Mouse (Mus musculus) urinary bladder, postnatal 36 days (tissue): Measurements from ENCODE around the gene Aoc1.

ENCODE experiments used
- DNase-seq, 2 experiments: peaks; one replicate each; pipeline ENCODE4 v3.0.0; 2022; ENCODE audit warnings: low spot score in 2 of 2, mixed read lengths in 1 of 2

Gene Aoc1

DNA sequence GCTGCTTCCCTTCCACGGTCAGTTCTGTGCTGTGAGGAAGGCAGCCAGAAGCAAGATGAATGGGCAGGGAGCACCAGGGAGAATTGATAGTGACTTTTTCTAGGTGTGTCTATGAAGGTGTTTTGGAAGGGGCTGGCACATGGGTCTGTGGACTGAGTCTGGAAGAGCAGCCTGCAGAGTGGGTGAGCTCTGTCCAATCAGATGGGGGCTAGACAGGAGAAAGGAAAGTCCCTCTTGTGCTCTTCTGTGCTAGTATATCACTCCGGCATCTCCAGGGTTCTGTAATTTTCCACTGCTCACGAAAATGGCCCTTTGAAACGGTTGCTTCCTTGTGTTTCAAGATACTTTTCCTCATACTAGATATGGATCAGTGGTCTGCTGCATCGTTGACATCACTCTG is at the start of gene Aoc1:
TSS of gene Aoc1 (plus strand) at position 301 of the 400 bp plus-strand sequence.
- no peak for DNase-seq

DNA sequence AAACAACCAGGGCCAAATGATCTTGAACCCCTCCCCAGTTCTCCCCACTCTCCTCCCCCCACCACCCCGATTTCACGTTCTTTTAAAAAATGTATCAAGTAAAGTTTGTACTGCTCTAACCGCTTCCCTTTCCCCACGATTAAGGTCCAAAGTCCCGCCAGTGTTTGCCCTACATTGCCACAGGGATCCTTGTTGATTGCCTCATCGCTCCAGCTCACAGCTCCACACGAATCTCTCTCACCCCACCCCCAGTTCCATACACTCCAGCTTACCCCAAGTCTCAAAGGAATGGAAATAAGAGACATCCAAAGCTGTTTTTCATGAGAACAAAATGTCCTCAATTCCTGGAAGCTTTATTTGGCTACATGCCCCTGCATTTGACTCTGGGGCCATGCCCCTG is 47.7 kb upstream of the Aoc1 start:
- no peak for DNase-seq

DNA sequence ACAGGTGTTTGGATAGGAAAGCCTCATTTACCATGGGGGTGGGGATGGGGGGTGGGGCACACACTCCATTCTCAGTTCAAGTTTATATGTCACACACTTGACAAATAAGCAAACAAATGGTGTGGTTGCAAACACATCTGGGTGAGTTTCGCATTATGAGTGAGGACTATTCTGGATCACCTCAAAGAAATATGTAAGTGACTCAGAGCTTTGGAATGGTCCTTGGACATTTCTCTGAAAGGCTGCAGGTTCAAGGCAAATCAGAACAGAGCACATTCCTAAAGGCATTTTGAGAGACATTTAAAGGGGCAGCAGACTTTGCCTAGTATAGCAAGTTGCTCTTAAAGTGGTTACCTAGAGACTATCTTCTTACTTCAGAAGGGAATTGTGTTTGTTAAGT is 43.7 kb upstream of the Aoc1 start:
- no peak for DNase-seq

DNA sequence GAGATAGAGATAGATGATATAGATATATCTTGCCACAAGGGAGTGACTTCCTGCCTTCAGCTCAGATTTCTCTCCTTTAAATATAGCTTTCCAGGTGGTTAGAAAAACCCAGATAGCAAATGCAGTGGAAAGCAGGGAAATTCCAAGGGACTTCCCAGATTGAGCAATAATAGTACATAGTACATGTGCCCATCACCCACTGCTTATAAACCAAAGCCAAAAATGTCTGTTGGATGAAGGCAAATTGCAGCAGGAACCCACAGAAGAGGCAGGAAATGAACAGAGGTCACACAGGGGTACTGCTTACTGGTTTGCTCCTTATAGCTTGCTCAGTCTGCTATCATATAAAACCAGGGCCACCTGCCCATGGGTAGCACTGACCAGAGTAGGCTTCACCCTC is 43.0 kb upstream of the Aoc1 start:
- DNase-seq: no peak

DNA sequence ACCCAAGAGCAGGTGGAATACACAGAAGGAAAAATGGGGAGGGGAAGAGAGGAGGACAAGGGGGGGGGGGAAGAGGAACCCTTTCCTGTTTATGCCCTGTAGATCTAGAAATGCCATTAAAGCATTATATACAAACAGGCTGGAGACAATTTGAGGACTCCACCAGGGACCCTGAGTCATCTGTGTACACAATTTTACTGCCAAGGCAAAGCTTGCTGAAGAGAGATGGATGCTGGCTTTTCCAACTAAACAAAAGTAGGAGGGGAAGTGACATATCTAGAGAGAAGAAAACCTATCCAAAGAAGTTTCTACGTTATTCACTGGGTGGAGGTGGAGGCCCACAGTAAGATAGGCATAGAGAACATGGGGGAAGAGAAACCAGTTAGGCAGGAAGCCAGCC is 42.5 kb upstream of the Aoc1 start:
- DNase-seq: no peak

DNA sequence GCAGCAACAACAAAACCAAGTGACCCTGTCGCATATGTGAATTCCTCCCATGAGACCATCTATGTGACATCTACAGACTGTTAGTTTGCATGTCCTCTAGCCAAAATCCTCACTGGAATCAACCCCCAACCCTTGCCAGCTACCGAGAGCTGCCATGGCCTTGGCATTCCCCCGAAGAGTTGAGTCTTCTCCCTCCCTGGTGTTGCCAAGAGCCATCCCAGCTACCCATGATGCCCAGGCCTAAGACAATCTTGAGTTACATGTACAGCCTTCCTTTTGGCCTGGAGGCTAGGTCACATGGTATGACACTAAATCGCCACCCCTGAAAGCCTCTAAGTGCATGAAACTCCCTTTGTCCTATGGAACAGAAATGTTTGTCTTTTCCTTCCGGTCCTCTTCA is 41.6 kb upstream of the Aoc1 start:
- DNase-seq: no peak

DNA sequence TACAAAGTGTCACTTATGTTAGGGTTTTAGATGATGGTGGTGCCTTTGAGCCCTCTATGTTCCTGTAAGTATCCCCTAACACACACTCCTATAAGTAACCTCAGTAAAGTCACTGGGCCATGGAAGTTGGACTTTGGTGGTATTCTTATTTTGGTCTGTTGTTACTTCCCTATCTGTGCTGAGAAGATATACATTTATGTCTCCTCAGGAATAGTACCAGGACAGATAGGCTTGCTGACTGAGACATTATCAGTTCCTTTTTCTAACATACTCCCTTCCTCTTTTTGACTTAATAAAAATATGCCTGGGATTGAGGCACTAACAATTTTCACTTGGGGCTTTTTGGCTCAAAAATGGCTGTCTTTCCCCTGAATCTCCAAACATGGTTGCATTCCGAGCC is 40.3 kb upstream of the Aoc1 start:
- DNase-seq: no peak

DNA sequence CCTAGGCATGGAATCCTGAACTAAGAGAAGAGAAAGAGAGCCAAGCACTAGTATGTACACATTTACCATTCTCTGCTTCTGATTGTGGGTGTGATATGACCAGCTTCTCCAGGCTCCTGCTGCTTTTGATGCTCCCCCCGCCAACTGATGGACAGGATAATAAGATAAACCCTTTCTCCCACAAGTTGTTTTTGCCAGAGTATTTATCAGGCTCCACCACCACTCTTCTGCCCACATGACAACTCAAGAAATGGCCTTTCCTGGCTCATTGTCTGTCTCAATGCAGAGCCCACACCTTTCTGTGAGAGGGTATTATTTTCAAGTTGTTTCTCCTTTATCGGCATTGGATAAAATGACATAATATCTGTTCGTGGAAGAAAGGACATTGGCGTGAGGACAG is 39.2 kb upstream of the Aoc1 start:
- DNase-seq: no peak

DNA sequence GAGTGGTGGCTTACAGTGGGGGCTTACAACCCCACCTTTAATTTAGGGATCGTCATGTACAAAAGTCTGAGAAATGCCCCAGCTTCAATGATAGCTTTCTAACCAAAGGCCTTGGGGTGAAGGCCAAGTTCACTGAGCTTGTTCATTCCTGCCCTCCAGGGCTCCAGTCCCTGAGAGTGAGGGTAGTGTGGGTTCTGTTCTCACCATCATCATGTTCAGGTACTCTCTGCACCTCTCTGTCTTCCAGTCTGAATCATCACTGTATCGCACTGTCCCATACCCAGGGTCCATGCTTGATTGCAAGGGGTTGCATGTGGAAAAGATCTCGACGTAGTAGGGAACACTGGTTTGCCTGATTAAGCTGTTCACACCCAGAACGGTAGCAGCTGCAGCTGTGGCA is 37.5 kb upstream of the Aoc1 start:
- no peak for DNase-seq

DNA sequence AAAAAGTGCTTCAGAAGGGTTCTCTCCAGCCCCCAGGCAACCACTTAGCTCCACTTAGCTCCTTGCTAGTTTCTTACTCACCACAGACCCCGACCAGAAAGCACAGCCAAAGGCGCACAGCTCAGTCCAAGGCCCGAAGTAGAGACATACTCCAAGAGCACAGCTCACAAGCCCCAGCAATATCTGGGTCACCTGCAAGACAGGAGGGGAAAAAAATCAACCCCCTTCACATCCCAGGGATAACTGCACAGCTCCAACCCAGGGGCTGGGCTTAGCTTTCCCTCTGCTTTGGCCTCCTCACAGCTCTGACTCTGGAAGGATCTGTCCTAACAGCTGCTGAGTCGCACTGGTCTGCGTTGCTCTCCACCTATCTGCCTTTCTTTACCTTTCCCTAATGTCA is 36.5 kb upstream of the Aoc1 start:
- no peak for DNase-seq

DNA sequence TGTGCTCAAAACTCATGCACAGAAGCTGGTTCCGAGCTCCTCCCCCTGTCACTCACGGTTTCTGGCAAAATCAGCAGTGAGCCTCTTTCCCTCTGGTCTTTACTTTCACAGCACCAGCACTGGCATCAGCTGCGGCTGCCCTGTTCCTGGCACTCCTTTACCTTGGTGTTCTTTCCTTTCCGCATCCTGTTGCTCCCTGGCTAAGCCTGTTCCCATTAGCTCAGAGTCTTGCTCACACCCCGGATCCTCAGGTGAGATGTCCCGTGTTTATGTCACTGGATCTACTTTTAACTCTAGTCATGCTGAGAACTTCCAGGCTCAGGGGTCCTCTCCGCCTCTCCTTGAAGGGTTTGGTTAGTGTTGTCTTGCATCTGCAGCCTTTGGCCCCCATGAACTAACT is 35.2 kb upstream of the Aoc1 start:
- no peak for DNase-seq

DNA sequence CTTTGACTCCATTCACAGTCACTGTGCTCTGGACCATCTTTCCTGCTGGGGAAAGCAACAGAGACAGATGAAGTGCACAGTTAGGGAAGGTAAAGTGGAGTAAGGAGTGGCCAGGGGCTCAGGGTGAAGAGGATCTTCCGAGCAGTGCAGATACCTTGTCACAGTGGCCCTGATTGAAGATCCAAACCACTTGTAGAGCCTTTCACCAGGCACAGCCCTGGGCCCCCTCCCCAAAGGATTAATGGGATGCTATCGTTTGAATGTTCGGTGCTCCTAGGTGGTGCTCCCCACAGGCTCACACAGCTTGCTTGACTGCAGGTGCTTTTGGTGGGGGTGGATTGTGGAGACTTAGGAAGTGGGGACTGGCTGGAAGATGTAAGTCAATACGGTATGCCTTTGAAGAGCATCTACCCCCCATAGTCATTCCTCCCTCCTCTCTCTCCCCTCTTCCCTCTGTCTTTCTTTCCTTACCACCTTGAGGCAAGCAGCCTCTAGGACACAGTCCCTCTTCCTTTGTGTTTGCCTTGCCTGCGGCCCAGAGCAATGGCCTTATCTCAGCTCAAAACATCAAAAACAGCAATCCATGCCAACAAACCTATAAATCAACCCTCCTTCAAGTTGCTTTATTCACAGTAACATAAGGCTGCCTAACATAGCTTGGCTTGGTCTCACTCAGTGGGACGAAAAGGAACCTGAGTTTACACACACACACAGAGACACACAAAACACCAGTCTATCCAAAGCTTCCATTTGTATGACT is 34.2 kb upstream of the Aoc1 start:
- DNase-seq: no peak

DNA sequence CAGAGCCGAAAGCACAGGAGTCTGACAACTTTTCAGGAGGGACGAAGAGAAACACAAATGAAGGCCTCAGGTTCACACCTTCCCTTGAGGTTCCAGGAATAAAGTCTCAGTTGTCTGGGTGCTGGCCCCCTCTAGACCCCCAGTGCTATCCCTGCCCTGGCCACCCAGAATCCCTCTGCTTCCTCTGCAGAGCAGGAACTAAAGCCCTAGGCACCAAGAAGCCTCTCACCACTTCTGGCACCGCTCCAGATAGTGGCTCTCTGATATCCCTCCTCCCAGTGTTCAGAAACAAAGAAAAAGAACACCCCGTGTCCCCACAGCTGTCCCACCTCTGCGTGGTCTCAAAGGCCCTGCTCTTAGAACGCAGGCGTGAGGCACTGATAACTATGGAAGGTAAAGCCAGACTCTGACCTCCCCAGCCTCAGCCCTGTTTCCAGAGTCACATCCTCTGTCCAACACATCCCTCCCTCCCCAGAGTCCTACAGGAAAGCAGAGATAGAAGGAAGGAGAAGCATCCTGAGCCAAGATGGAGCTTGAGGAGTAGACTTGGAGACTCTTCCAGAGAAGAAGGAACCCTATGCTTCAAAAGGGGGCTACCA is 32.2 kb upstream of the Aoc1 start, which contains the start of gene Tmem176a:
TSS of gene Tmem176a (plus strand) at position 549 of the 599 bp plus-strand sequence.
- DNase-seq: peak; percentile 35 to 38

DNA sequence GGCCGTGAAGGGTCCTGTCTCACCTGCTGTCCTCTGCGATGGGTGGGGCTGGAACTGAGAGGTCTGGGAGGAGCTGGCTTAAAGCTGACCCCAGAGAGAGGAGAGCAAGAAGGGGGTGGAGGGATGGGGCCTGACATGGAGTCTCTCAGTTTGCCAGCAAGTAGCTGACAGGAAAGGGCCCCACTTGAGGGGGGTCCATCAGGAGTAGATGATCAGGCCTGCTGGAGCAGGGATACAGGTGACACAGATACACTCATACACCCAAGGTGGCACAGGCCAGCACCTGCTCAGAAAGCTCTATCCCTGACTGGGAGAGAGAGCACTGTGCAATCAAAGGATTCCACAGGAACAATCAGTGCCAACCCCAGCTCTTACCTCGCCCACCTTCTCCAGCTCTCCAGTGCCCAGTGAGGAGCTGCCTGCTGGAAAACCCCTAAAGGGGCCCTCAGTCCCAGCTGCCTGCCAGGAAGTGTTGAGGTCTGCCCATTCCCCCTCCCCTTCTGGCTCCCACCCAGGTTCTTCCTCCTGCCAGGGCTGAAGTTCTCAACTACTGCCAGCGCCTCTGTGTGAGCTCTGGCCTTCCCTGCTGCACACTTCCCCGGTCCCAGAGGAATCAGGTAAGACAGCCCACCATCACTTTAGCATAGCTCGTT is 31.6 kb upstream of the Aoc1 start, which contains the start of gene Tmem176b:
TSS of gene Tmem176b (minus strand) at position 524 of the 653 bp plus-strand sequence.
- DNase-seq: peak; percentile 94

DNA sequence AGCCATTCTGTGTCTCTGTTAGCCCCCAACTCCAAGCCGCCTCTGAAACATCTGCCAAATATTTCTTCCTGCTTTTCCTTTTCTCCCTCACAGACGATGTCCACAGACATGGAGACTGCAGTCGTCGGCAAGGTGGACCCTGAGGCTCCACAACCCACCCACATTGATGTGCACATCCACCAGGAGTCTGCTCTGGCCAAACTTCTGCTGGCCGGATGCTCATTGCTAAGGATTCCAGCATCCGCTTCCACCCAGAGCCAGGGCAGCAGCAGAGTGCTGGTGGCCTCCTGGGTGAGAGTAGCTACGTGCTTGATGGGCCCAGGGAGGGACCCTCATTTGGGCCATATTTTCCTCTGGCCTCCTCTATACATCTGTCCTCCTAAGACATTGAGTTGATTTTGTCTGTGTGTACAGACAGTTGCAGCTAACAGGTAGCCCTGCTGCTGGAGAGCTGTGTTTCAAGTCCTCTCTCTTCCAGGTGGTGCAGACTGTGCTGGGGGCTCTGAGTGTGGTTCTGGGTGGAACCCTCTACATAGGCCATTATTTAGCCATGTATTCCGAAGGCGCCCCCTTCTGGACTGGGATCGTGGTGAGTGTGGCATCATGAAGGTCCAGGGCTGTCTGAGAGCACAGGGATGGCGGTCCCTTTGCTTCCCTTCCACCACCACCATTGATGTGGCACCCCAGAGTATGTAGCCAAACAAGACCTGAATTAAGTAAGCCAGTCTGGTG is 30.4 kb upstream of the Aoc1 start:
- DNase-seq: peak; percentile 28 to 44

DNA sequence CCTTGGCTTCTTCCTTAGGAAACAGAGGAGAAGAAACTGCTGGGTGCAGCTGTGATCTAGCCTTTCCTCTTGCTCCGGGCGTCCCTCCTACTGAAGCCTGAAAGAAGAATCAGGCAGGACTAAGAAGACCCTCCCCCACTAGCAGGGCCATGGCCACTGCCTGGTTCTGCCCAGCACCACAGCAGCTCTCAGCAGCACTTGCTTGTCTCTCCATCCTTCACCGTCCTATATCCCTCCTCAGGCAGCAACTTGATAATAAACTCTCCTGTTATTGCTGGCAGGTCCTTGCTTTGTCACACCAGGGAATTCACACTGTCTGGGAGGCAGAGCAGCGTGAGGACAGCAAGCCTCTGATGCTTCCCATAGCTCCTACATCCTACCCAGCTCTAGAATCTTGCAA is 27.6 kb upstream of the Aoc1 start:
- no peak for DNase-seq

DNA sequence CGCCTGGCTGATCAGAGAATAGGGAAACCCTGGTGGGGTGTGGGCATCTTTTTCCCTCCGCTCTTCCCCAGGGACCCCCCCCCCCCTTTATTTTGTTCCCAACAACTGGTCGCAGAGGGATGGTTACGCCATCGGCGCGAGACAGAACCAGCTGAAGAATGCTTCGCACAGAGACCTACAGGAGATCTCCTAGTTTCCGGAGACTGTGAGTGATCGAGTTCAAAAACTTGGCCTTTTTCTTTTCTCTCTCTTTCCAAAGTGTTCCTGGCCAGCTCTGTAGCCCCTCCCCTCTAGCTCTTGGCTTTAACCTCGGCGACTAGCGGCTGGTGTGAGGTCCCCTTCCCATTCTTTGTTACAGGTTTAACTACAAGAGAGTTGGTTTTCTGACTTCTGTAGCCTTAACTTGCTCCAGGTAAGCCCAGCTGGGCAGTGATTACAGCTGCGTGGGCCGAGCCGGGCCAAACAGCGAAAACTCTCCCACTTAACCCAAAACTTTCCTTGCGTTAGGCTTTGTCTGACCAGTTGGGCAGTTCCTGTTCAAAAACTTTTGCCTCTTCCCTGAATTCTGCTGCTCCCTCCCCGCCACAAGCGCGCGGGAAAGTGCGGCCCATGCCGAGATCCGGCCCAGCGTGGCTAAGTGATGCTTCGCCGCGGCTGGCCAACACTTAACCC is 20.7 kb upstream of the Aoc1 start:
- peak; percentile 41 to 67 for DNase-seq

DNA sequence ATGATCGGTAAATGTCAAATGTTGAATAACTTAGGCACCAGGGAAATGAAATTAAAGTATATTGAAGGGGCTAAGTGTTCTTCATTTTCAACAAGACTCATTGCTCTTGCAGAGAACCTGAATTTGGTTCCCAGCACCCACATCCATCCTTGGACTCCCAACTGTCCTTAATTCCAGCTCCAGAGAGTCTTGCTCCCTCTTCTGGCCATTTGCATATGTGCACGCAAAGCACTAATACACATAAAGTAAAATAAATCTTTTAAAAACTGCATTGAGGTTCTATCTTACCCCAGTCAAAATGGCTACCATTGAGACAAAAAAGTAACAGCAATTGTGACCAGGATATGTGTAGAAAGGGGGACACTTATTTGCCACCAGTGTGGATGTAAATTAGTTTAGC is 18.5 kb upstream of the Aoc1 start:
- DNase-seq: no peak

DNA sequence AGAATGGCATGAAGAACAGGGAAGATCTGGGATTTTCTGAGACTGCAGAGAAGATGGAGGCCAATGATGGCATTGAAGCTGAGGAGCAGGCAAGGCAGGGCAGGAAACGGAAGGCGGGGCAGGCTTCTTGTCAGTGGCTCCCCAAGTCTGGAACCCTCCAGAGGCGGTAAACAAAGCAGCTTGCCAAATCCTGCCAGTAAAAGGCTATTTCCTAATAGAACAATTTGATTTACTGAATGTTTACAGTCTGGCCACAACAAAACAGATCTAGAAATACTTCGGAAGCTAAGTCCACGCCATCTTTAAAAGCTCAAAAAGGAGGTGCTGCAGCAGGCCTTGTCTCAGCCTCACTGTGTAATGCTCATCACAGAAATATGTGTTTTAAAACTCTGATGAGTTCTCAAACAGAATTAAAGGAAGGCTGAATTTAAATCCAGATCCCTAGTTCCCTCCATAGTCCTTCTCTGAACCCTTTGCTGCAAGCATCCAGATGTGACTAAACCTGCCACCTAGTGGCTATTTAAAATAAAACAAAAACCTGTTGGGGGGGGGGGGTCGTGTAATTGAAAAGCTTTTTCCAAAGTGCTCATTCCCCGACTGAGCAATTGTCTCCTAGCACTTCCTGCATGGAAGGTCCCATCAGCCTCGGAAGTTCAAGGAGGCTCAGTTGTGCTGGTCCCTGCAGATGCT is 14.9 kb upstream of the Aoc1 start:
- DNase-seq: peak; percentile 20 to 58

DNA sequence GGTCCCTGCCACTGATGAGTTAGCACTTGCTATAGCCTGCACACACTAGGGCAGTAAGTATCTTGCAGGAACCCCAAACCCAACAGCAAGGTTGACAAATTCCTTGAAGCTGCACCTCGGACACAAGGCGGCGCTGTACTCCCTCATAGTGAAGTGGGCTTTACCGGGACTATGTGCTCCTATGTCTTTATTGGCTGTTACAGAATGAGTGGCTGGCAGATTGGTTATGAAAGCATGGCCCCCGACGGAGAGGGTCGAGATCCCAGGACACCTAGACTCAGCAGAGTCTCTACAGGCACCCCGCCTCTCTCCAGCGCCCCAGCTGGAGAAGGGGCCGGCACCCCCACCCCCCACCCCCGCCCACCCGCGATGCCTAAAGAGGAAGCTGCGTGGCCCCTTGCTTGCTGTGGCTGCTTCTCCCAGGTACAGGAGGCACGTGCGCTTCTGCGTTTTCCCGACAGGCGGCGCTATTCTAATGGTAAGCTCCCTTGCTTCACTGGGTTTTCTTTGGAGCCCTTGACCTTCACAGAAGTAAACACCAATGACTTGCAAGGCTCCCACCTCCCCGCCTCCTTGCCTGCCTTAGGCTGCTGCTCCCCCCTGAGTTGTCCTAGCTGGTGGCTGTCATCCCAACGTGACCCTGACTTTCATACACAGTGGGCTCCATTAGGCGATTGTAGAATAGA is 12.4 kb upstream of the Aoc1 start:
- peak; percentile 31 to 53 for DNase-seq

DNA sequence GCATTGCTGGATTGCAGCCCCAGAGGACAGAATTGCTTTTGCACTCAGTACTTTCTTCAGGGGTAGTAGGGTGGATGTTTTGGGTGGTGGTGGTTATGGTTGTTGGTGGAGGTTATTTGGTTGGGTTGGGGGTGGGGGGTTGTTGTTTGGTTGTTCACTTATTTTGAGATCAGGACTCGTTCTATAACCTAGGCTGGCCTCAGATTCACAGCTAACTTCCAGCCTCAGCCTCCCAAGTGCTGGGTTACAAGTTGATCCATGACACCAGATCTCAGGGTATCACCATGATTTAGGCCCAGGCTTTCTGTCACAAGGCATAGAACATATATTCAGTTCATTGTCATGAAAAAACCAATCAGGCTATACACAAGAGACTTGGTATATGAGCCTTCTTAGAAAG is 11.8 kb upstream of the Aoc1 start:
- no peak for DNase-seq
